Mouse (Mus musculus) testis, adult 2 months (tissue): Measurements from ENCODE around the gene Serpina3f.

Source experiments
- CTCF ChIP-seq: fragments of 200-500 bp; IDR thresholded peaks from 2 replicates; pipeline ENCODE4 v1.5.1; 2012; ENCODE audit warnings: low read depth, mild to moderate bottlenecking, inconsistent platforms, low read length, moderate library complexity; ENCODE audit not compliant: control insufficient read depth, insufficient read depth, insufficient replicate concordance
- POLR2A ChIP-seq: fragments of 200-500 bp; IDR thresholded peaks from 2 replicates; pipeline ENCODE4 v1.6.1; 2012; ENCODE audit warnings: low read depth, mild to moderate bottlenecking, inconsistent platforms, low read length, moderate library complexity; ENCODE audit not compliant: control insufficient read depth

- no peak for TF ChIP-seq CTCF
- no peak for TF ChIP-seq POLR2A
Measured at GRCm38 (mm10) chr12:104224598-104225300, 10.4 kb downstream of the Serpina3f start.
